Mouse (Mus musculus) brain, embryonic 18.5 days (tissue): ENCODE measurements around the gene Dot1l.

Experiments
- DNase-seq: peaks from one replicate; pipeline ENCODE4 v3.0.0-alpha.2; 2012; ENCODE audit warnings: low read depth, low spot score

Dot1l gene

GRCm38 (mm10) chr10:80793033-80793784 is 38.2 kb downstream of the Dot1l start:
- no peak for DNase-seq

- no peak for DNase-seq
These were observed 38.8 kb downstream of the Dot1l start for GRCm38 (mm10) chr10:80793803-80794202.

- no peak for DNase-seq
These were observed 39.7 kb downstream of the Dot1l start for GRCm38 (mm10) chr10:80794750-80795149.

GRCm38 (mm10) chr10:80796307-80796848 is 41.4 kb downstream of the Dot1l start:
- no peak for DNase-seq

GRCm38 (mm10) chr10:80797186-80798149 is 42.5 kb downstream of the Dot1l start:
- DNase-seq = peak; percentile 26

DNA sequence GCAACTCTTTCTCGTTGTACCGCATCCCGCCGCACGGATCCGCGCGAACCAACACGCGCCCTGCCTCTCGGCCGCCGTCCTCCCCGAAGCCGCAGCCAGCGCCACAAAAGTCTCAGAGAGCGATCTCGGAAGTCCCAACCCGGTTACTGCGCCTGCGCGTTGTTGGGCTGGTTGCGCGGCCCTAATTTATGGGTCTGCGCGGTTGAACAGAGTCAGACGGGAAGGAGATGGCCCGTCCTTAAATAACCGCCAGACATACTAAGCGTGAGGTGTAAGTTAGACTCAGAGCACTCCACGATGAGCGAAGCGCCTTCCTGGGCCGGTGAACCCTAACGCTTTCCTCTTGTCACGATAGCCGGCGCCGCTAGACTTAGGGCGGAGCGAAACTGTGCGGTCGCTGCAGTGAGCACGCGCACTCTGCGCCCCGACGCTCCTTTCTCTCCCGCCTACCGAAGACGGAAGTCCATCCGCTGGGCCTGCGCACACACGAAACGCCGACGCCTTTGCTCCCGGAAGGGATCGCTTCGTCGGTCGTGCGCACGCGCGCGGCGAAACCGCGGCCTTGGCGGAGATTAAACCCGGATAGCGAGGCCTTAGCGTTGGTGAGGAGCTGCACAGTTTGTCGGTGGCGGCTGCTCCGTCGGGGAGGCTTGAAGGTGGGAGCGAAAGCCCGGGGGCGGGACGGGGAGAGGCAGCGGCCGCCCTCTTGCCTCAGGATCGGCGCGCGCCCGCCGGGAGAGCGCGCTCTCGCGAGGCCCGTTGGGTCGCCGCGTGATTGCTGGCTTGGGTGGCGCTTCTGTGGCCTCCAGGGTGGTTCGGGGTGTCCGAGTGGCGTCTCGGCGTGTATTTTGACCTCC is 43.4 kb downstream of the Dot1l start, which contains the start of the genes Sf3a2 and Plekhj1:
Gene Sf3a2 (plus strand): TSS at position 49 of the 857 bp plus-strand sequence.
Gene Plekhj1 (minus strand): TSS at position 477 of the 857 bp plus-strand sequence.
- peak; percentile 96 for DNase-seq

DNA sequence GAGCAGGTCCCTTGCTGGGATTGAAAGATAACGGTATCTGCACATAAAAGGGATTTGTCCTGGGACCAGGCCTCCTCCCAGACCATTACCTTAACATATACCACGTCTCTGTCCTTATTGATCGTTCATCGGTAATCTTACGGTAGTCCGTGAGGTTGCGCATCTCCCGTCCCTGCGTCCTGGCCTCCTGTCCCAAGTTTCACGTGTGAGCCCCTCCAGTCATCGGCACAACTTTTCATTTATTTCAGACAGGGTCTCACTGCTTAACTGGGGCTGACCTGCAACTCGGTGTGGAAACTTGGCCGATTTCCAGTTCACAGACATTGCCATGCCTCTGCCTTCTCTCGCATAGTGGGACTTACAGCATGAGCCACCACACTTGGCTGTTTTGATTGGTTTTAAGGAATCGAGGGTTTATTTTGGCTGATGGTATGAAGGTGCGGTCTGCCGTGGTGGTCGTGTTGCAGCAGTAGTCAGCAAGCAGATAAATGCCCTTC is 44.1 kb downstream of the Dot1l start:
- no peak for DNase-seq

GRCm38 (mm10) chr10:80802204-80802912 is 47.4 kb downstream of the Dot1l start:
- DNase-seq = no peak

- no peak for DNase-seq
These were observed 48.0 kb downstream of the Dot1l start for GRCm38 (mm10) chr10:80802996-80803395.

GRCm38 (mm10) chr10:80804340-80804739 is 49.3 kb downstream of the Dot1l start:
- no peak for DNase-seq

GRCm38 (mm10) chr10:80804916-80805315 is 49.9 kb downstream of the Dot1l start, which contains the start of gene Amh:
Amh (plus strand) TSS chr10:80805243.
- no peak for DNase-seq

DNA sequence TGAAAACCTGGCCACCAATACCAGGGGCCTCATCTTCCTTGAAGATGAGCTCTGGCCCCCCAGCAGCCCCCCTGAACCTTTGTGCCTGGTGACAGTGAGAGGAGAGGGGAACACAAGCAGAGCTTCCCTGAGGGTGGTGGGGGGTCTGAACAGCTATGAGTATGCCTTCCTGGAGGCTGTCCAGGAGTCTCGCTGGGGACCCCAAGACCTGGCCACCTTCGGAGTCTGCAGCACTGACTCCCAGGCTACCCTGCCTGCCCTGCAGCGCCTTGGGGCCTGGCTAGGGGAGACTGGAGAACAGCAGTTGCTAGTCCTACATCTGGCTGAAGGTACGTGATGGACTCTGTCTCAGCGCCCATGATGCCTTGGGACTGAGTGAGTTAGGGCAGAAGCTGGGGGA is 50.3 kb downstream of the Dot1l start:
- DNase-seq = no peak

GRCm38 (mm10) chr10:80805925-80806324 is 50.9 kb downstream of the Dot1l start:
- DNase-seq = no peak

- no peak for DNase-seq
These were observed 51.5 kb downstream of the Dot1l start for GRCm38 (mm10) chr10:80806341-80807056.

- peak; percentile 51 for DNase-seq
These were observed 52.1 kb downstream of the Dot1l start for GRCm38 (mm10) chr10:80807057-80807627.

DNA sequence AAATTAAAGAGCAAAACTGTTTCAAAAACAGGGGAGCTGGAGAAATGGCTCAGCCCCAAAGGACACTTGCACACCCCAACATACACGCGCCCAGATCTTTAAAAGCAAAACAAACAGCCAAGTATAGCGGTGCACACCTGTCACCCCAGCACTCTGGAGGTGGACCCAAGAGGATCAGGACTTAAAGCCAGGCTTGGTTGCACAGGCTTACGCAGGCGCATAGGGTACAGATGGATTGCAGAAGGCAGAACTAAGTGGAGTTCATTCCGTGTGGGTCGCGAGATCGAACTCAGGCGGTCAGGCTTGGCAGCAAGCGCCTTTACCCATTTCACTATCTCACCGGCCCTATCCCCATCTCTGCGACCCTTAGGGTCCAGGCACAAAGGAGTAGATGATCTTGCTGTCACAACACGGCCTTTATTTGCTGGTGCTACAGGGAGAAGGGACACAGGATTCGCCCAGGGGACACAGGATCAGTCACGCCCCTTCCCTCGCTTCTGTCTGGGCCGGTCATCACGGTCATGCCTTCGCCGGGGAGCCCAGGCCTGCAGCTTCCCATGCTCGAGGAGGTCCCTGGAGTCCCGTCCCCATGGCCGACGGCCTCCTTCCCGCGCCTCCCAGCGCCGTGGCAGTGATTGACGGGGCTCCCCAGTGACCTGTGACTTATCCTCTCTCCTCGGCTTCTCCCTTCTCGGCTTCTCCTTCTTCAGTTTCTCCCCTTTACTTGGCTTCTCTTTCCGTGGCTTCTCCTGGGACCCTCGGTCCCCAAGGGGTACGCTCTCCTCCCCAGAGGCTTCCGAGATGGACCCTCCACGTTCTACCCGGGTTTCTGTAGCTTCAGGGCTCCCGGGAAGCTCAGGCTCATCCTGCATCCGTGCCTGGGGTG is 53.3 kb downstream of the Dot1l start:
- DNase-seq = no peak

DNA sequence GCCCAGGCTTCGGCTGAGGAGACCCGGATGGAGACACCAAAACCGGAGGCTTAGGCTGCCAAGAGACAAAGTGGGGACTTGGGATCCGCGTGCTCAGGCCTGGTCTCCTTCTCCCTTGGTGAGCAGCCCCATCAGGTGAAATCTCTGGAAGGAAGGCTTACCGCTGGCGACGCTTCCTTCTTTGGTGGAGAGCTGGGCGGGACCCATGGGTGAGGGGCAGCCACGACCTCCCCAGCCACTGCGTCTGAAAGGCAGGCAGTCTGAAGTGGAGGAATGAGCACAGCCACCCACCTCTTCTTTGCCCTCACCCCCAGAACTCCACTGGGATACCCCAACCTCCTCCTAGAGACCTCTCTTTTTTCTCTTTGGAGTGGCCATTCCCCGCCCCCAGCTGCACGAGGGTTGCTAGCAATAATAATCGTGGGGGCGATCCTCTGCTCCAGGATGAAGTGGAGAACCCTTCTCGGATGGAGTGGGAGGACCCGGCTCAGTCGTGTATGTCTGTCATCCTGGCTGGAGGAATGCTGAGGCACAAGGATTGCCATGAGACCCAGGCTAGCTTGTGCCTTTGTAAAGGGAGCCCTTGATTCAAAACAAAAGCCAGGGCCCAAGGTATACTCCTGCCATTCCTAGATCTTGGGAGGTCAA is 54.1 kb downstream of the Dot1l start:
- DNase-seq = no peak

DNA sequence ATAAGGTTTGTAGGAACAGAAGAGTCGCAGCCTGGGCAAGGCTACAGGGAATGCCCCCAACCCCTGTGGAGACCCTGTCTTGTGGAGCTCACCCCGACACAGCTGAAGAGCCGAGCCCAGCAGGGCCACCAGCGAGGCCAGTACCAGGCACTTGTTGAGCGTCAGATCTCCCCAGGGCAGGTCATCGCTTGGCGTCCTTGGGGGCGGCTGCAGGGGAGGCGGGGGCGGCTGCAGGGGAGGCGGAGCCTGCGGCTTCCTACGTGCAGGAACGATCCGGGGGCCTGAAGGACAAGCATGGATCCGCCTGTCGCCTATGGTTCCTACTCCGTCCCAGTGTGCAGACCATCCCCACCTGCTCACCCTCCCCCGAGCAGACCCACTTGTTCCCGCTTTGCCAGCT is 55.1 kb downstream of the Dot1l start:
- no peak for DNase-seq
